Mouse (Mus musculus): ENCODE data around the gene Zfp61.
A peak's percentile ranks its signal among the peaks of the same experiment; 100 is the strongest.

Zfp61 gene

GRCm38 (mm10) chr7:24300771-24301282 is at the start of gene Zfp61:
Gene Zfp61, minus strand, starts transcription at chr7:24301232.
- no peak for DNase-seq (ENCODE audit: low spot score)

DNA sequence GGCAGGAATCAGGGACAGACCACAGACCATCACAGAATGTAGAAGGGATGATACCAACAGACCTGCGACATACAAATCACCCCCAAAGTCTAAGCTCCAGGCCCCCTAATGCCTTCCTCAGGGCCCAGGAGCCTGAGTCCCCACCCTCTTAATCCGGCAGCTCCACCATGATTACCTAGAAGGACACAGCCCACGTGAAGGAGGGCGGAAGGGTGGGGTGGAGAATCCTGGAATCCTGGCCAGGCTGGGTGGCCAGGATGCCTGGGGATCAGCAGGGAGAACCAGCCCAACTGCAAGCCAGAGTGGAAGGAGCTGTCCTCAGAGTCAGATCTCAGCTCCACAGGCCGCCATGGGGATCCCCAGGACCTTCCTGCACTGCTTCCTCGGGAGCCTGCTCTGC is 47.9 kb upstream of the Zfp61 start, which contains the start of gene Lypd5:
Gene Lypd5 (plus strand): TSS at position 301 of the 400 bp plus-strand sequence.
- no peak for DNase-seq (ENCODE audit: low spot score)

- no peak for DNase-seq (ENCODE audit: low spot score)
Measured at GRCm38 (mm10) chr7:24346444-24346843, 45.4 kb upstream of the Zfp61 start.

GRCm38 (mm10) chr7:24343701-24344272 is 42.8 kb upstream of the Zfp61 start:
- no peak for DNase-seq (ENCODE audit: low spot score)

DNA sequence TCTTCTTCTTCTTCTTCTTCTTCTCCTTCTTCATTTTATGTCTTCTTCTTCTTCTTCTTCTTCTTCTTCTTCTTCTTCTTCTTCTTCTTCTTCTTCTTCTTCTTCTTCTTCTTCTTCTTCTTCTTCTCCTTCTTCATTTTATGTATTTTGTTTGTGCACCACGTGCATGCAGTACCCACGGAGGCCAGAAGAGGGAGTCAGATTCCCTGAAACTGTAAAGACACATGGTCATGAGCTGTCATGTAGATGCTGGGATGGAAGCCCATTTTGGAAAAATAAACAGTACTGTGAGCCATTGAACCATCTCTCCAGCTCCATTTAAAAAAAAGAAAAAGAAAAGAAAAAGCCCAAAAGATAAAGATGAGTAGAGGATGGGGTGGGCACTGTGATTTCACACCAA is 37.2 kb upstream of the Zfp61 start:
- DNase-seq (ENCODE audit: low spot score): no peak

DNA sequence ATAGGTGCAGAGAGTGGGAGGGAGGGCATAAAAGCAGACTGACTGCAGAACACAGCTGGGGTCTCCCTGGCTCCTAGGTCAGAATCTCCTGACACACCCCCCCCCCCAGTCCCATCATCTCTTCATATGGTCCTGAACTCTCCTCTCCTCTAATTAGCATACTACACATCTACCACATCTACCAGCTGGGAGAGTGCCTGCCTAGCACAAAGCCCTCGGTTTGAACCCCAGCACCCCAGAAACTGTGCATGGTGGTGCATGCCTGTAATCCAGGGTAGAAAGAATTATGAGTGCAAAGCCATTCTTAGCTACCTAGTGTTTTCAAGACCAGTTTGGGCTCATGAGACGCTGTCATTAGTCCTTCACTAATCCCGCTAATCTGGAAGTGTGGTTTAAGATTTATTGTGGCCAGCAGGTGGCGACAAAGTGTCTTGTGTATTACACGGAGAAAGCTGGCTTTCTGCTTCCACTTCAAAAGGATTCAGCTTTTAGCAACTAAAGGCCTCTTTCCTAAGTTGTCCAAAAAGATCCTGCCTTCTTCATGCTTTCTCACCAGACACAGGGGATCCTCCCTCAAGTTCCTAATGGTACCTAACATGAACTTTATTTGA is 34.8 kb upstream of the Zfp61 start:
- peak; percentile 68 for DNase-seq (ENCODE audit: low spot score)

DNA sequence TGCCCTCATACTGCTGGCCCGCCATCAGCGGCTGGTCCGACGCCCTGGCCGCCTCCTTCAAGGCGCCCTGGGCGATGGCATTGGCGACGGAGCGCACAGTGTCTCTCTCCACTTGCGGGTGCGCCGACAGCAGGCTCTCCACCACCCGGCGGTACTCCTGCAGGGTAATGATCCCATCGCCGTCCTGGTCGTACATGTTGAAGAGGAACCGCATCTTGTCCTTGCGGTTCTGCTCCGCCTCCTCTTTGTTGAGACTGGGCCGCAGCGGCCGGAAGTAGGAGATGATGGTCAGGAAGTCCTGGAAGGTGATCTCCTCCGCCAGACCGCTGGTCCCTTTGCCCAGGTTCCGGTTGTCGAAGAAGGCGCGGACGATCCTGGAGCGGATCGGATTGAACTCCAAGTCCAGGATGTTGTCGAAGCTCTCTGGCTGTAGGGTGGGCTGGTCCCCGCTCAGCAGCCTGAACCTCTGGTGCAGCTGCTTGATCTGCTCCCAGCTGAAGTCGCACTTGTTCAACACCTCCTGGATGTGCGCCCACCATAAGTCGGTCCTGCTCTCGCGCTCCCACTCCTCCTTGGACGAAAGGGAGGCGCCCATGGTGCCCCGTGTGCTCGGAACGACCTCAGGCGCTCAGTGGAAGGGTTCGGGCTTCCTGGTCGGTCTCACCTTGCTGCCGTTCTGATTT is 32.4 kb upstream of the Zfp61 start, which contains the start of gene Tescl:
Gene Tescl (minus strand): TSS at position 633 of the 683 bp plus-strand sequence.
- DNase-seq (ENCODE audit: low spot score): no peak

DNA sequence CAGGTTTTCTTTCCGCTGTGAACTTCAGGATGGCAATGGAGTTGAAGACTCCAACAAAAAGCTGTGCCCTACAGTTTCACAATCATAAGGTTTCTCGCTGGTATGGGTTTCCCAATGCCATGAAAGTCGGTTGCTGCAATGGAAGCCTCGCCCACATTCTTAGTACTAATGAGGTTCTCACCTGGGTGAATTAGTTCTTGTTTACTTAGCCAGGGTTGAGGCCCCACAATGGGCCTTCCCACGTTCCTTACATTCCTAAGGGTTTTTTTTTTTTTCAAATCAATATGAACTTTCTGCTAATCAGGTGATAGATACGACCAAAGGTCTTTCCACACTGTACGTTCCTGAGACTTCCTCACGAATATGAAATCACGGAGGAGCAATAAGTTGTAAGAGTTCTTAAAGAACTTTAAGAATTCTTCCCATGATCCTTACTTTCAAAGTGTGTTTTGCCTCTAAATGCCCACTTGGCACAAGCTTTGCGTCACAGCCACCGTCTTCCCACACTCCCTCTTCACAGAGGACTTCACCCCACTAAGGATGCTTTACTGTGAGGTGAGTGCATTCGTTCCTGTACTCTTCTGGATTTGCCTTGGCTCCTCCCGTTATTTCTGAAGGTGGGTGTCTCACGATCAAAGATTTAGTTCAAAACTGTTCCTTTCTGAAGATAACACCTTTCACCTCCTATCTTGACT is 26.4 kb upstream of the Zfp61 start:
- DNase-seq (ENCODE audit: low spot score): no peak

DNA sequence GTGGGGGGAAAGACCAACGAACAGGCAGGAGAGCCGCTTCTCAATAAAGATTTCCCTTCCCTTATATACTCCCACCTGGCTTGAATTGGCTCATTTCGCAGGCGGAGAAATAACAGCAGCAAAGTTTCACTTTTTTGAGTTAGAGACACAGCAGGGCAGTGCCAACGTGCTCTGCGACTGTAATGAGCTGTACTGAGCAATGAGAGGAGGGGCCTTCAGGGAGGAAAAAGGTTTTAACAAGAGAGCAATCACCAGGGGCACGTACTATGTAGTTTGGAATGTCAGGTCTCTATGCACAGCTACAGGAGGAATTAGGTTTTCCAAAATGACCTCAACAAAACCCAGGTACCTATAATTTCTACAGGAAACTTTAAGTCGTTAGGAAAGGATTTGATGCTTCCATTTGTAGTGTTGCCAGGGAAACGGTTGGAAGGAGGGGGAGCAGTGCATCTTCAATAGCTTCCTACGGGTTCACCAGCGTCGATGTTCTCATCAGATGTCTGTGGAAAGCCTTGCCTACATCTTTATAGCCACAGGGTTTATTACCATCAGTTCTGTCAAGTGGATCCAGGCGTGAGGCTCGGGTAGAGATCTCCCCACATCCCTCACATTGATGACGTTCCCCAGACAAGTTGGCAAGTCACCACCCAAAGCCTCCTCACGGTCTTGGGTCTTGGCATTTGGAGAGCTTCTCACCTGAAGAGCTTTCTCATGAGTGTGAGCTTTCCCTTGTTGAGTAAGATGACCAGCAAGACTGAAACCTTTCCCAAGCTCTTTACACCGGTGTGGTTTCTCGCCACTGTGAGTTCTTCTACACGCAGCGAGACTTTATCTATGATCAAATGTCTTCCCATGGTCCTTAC is 25.5 kb upstream of the Zfp61 start:
- DNase-seq (ENCODE audit: low spot score): no peak

GRCm38 (mm10) chr7:24325675-24326128 is 24.7 kb upstream of the Zfp61 start:
- no peak for DNase-seq (ENCODE audit: low spot score)

DNA sequence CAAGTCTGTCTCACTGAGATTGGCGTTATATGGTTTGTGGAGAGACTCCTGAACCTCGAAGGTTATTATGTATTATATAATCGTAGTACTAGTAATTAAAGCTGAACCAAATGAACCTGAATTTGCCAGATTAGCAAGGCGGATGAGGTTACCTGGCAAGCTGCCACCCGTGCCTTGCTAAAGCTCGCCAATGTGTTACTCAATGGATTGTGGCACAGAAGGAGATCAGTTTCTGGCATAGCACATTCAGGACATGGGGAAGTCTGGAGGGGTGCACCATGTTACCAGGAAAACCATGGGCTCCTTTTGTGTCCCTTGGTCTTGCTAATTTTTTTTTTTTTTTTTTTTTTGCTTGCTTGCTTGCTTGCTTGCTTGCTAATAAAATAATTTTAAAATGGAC is 24.2 kb upstream of the Zfp61 start:
- DNase-seq (ENCODE audit: low spot score): no peak

DNA sequence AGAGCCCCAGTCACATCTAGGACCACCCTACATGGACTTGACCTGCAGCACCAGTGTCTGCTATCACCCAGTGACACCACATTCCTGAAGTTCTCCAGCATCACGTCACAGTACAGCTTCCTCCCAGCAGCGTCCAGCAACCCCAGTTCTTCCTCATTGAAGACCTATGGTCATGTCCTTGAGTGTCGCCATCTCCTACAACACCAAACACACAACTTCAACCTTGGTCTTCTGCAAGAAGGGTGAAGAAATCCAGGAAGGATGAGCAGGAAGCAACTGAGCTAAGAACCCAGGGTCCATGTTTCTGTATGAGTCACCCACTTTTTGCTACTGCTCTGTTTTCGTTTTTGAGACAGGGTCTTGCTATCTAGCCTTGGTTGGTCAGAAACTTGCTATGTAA is 21.6 kb upstream of the Zfp61 start:
- no peak for DNase-seq (ENCODE audit: low spot score)

- DNase-seq (ENCODE audit: low spot score): no peak
Measured at GRCm38 (mm10) chr7:24318942-24319341, 17.9 kb upstream of the Zfp61 start.

- DNase-seq (ENCODE audit: low spot score): peak; percentile 91
Measured at GRCm38 (mm10) chr7:24316567-24317092, 15.6 kb upstream of the Zfp61 start, which contains the start of gene Zfp94. Gene Zfp94, minus strand, starts transcription at chr7:24316666.

DNA sequence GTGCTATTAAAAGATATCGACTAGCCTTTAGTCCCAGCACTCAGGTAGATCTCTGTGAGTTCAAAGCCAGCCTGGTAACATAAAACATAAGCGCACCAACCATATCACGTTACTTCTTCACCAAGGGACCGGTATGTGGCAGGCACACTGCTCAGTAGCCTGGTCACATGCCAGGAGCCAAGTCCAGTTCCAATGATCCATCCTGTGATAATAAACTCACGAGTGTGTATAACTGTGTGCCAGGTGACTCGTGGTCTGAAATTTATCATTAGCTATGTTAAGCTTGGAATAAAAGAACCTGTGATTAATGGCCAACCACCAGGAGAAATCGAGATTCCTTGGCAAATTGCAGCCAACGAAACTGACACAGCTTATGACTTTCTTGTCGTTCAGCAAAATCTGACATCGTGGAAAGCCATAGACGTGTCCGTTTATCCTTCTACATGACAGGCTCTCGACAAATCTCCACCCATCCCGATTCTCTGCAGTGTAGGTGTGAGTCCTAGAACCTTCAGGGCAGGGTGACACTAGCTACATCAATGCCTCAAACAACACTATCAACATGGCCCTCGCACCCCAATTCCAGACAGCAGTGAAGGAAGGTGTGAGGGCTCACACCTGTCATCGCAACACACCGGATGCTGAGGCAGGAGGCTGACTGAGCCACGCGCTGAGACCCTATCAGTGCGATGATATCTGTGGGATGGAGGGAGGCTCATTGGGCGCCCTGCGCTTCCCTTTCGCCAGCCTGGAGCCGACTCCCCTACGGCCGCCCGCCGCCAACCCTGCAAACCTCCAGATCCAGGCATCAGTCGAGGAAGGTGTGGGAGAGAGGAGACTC is 14.9 kb upstream of the Zfp61 start:
- no peak for DNase-seq (ENCODE audit: low spot score)

- no peak for DNase-seq (ENCODE audit: low spot score)
Measured at GRCm38 (mm10) chr7:24299823-24300481, 1.1 kb downstream of the Zfp61 start.

GRCm38 (mm10) chr7:24298973-24299708 is 1.9 kb downstream of the Zfp61 start:
- peak; percentile 82 for DNase-seq (ENCODE audit: low spot score)

- no peak for DNase-seq (ENCODE audit: low spot score)
Measured at GRCm38 (mm10) chr7:24298635-24298972, 2.4 kb downstream of the Zfp61 start.

Measured in T-cell, adult 2 months (primary cell).